Comparison of ENCODE assay signal across 8 mouse cellular contexts in genomic region chr6:48817815-48818214, GRCm38 (mm10). TPM values are rescaled to one million over a fixed set of nuclear protein-coding genes. Genes with fewer than 3 reads are reported as not detected.
A peak's percentile ranks its signal among the peaks of the same experiment; 100 is the strongest.
DNase-seq lines count a peak whose midpoint lies in the region; ATAC-seq and TF ChIP-seq lines count a peak whose summit lies in the region.

No protein-coding gene starts in this region.

- TF ChIP-seq EP300 in liver, embryonic 14.5 days (IDR thresholded peaks at IDR 0.05; ENCODE audit: low read depth): no peak

- no peaks in the 10 kb centered on the region for H3K4me1 ChIP-seq in forebrain, embryonic 14.5 days (ENCODE audit: control insufficient read depth, insufficient read depth, low read length)
- H3K4me1 ChIP-seq in liver, embryonic 14.5 days (replicated peaks; ENCODE audit: control insufficient read depth in 2 of 2, insufficient read depth in 2 of 2, low read length in 1 of 2): no peaks in the 10 kb centered on the region

- 6% methylated on average over 6 of the region's 6 CpGs for WGBS in forebrain, embryonic 14.5 days
- WGBS in liver, embryonic 14.5 days (ENCODE audit: insufficient replicate concordance): 3% methylated on average over 6 of the region's 6 CpGs

- no peak overlapping the region for H3K27ac ChIP-seq in forebrain, embryonic 14.5 days (ENCODE audit: low read depth, low read length)
- no peak overlapping the region for H3K27ac ChIP-seq in liver, embryonic 14.5 days

- DNase-seq in 3T3-L1 (ENCODE audit: low read depth, low spot score): peak; percentile 94
- DNase-seq in CD4-positive, CD25-positive, alpha-beta regulatory T cell, adult 2 months (ENCODE audit: low read depth, low spot score): peak; percentile 89
- peak; percentile 86 for DNase-seq in brain, embryonic 14.5 days (ENCODE audit: low read depth)
- peak; percentile 95 for DNase-seq in forebrain, embryonic 14.5 days (ENCODE audit: low spot score)
- peak; percentile 73 to 80 for DNase-seq in kidney, adult 8-10 months
- DNase-seq in liver, embryonic 14.5 days (ENCODE audit: low read depth in 3 of 3, low spot score in 3 of 3): peak; percentile 42 to 56 (median 51)
- peak; percentile 62 for DNase-seq in right cerebral cortex, adult 18-20 months
- DNase-seq in urinary bladder, postnatal 25 days (ENCODE audit: low spot score): peak; percentile 78

- H3K9me3 ChIP-seq in forebrain, embryonic 14.5 days (replicated peaks; ENCODE audit: control insufficient read depth, low read length): no peaks in the 10 kb centered on the region
- H3K9me3 ChIP-seq in liver, embryonic 14.5 days (ENCODE audit: control insufficient read depth, low read length): no peaks in the 10 kb centered on the region

- H3K4me2 ChIP-seq in forebrain, embryonic 14.5 days (ENCODE audit: low read length): no peak overlapping the region
- no peak overlapping the region for H3K4me2 ChIP-seq in liver, embryonic 14.5 days (ENCODE audit: low read depth)

- TF ChIP-seq CTCF in brain, embryonic 14.5 days (IDR thresholded peaks at IDR 0.05; ENCODE audit: borderline replicate concordance, extremely low read depth, insufficient read depth, insufficient read length): peak; percentile 91
- peak; percentile 84 for TF ChIP-seq CTCF in liver, embryonic 14.5 days (IDR thresholded peaks at IDR 0.05; ENCODE audit: low read depth)

- no peak for TF ChIP-seq POLR2A in brain, embryonic 14.5 days (IDR thresholded peaks at IDR 0.05; ENCODE audit: borderline replicate concordance, extremely low read depth, insufficient read depth, insufficient read length, poor library complexity, severe bottlenecking)

- H3K9ac ChIP-seq in forebrain, embryonic 14.5 days (ENCODE audit: low read length): no peak overlapping the region
- no peak overlapping the region for H3K9ac ChIP-seq in liver, embryonic 14.5 days (replicated peaks)

- no peak overlapping the region for H3K4me3 ChIP-seq in forebrain, embryonic 14.5 days (ENCODE audit: low read depth, low read length)
- H3K4me3 ChIP-seq in liver, embryonic 14.5 days (ENCODE audit: insufficient read depth in 1 of 2, low read depth in 2 of 2, low read length in 2 of 2): no peak overlapping the region

- no peaks in the 10 kb centered on the region for H3K27me3 ChIP-seq in forebrain, embryonic 14.5 days (replicated peaks; ENCODE audit: control insufficient read depth, insufficient read depth, low read length)
- no peaks in the 10 kb centered on the region for H3K27me3 ChIP-seq in liver, embryonic 14.5 days (ENCODE audit: control insufficient read depth, insufficient read depth, low read length)

- ATAC-seq in forebrain, embryonic 14.5 days: no peak; the same call in 1 of the 2 replicates
- ATAC-seq in liver, embryonic 14.5 days (ENCODE audit: insufficient read depth): no peak

- no peaks in the 10 kb centered on the region for H3K36me3 ChIP-seq in forebrain, embryonic 14.5 days (ENCODE audit: control insufficient read depth, insufficient read depth, low read length)
- no peaks in the 10 kb centered on the region for H3K36me3 ChIP-seq in liver, embryonic 14.5 days (replicated peaks; ENCODE audit: control insufficient read depth, insufficient read depth, low read depth)

RNA-seq across cellular contexts. Expression of gene Tmem176a, which starts 22.9 kb away (rescaled TPM):
- polyA plus RNA-seq in brain, embryonic 14.5 days (2012; rRNA removed): 12.7 and 14.0 TPM in 2 replicates
- polyA plus RNA-seq in forebrain, embryonic 14.5 days (2014; fragmentation: Nextera tagmentation; extraction: Ambion mirVana): 18.8 and 23.8 TPM in 2 replicates
- 34.5 and 37.1 TPM in 2 replicates for polyA plus RNA-seq in liver, embryonic 14.5 days (2012; rRNA removed)
- polyA plus RNA-seq in liver, embryonic 14.5 days (2014; fragmentation: Nextera tagmentation; extraction: Ambion mirVana): 112 and 126 TPM in 2 replicates

RNA-seq across cellular contexts. Expression of gene Tmem176b, which starts 23.5 kb away (rescaled TPM):
- 92.9 and 101 TPM in 2 replicates for polyA plus RNA-seq in brain, embryonic 14.5 days (2012; rRNA removed)
- 108 and 131 TPM in 2 replicates for polyA plus RNA-seq in forebrain, embryonic 14.5 days (2014; fragmentation: Nextera tagmentation; extraction: Ambion mirVana)
- 94.7 and 107 TPM in 2 replicates for polyA plus RNA-seq in liver, embryonic 14.5 days (2012; rRNA removed)
- 146 and 152 TPM in 2 replicates for polyA plus RNA-seq in liver, embryonic 14.5 days (2014; fragmentation: Nextera tagmentation; extraction: Ambion mirVana)

RNA-seq across cellular contexts. Expression of gene Gimap3, which starts 47.2 kb away (rescaled TPM):
- not detected in 2 replicates for polyA plus RNA-seq in brain, embryonic 14.5 days (2012; rRNA removed)
- not detected in 2 replicates for polyA plus RNA-seq in forebrain, embryonic 14.5 days (2014; fragmentation: Nextera tagmentation; extraction: Ambion mirVana)
- polyA plus RNA-seq in liver, embryonic 14.5 days (2012; rRNA removed): 0.05 and 0.06 TPM in 2 replicates
- not detected in 2 replicates for polyA plus RNA-seq in liver, embryonic 14.5 days (2014; fragmentation: Nextera tagmentation; extraction: Ambion mirVana)

RNA-seq across cellular contexts. Expression of gene Aoc1, which starts 54.9 kb away (rescaled TPM):
- polyA plus RNA-seq in brain, embryonic 14.5 days (2012; rRNA removed): 0.03 and 0.04 TPM in 2 replicates
- polyA plus RNA-seq in forebrain, embryonic 14.5 days (2014; fragmentation: Nextera tagmentation; extraction: Ambion mirVana): not detected in 2 replicates
- polyA plus RNA-seq in liver, embryonic 14.5 days (2012; rRNA removed): 0.02 TPM in 1 of 2 replicates, not detected in the other
- not detected in 2 replicates for polyA plus RNA-seq in liver, embryonic 14.5 days (2014; fragmentation: Nextera tagmentation; extraction: Ambion mirVana)
